Mouse (Mus musculus) hindbrain, embryonic 10.5 days (tissue): Measurements from ENCODE around the gene Cnnm3. TPM values are rescaled to one million over a fixed set of nuclear protein-coding genes. Genes with fewer than 3 reads are reported as not detected.

Experiments used
- DNase-seq: peaks from one replicate; pipeline ENCODE4 v3.0.0-alpha.2; 2017; ENCODE audit warnings: low spot score
- H3K27ac ChIP-seq: fragments of 300-500 bp; sonication (generic); 2 replicates; pipeline ENCODE4 v1.5.1; 2016; ENCODE audit warnings: mild to moderate bottlenecking, moderate library complexity
- H3K27me3 ChIP-seq: fragments of 300-500 bp; sonication (generic); 2 replicates; pipeline ENCODE4 v1.6.1; 2016; ENCODE audit warnings: mild to moderate bottlenecking; ENCODE audit not compliant: poor library complexity, insufficient read depth, severe bottlenecking
- H3K36me3 ChIP-seq: fragments of 300-500 bp; sonication (generic); 2 replicates; pipeline ENCODE4 v1.6.1; 2016; ENCODE audit warnings: mild to moderate bottlenecking, moderate library complexity
- H3K4me1 ChIP-seq: fragments of 300-500 bp; sonication (generic); replicated peaks from 2 replicates; pipeline ENCODE4 v1.6.1; 2016; ENCODE audit warnings: mild to moderate bottlenecking
- H3K4me3 ChIP-seq: fragments of 300-500 bp; sonication (generic); 2 replicates; pipeline ENCODE4 v1.5.1; 2016; ENCODE audit warnings: mild to moderate bottlenecking, moderate library complexity
- H3K9me3 ChIP-seq: fragments of 300-500 bp; sonication (generic); 2 replicates; pipeline ENCODE4 v1.6.1; 2016; ENCODE audit warnings: mild to moderate bottlenecking, moderate library complexity
- WGBS: fragments of 180-500 bp; shearing (Covaris S2); methylation state at CpG from one replicate; pipeline ENCODE4 v1.1.7; 2016; 5-methylcytosine and 5-hydroxymethylcytosine counted together
- polyA plus RNA-seq: library from polyadenylated mRNA; unstranded; fragments of >200 nt; fragmentation: Nextera tagmentation; extraction: Ambion mirVana; gene quantifications from 2 replicates; pipeline ENCODE4 v1.2.1, GENCODE M21; 2016

The Cnnm3 gene
- 3.2 and 3.5 TPM in 2 replicates for polyA plus RNA-seq

- H3K27ac ChIP-seq, result peak within 1 kb of the TSS; percentile 96
- H3K4me1 ChIP-seq, result peaks cover 32% of the 10 kb centered on the region
- 2% methylated on average over 51 of the region's 51 CpGs for WGBS
- H3K27me3 ChIP-seq, result no peaks in the 10 kb centered on the region
- H3K9me3 ChIP-seq, result no peaks in the 10 kb centered on the region
- H3K36me3 ChIP-seq, result peaks cover 35% of the 10 kb centered on the region
- peak within 1 kb of the TSS; percentile 94 for H3K4me3 ChIP-seq
- DNase-seq, result peak; percentile 100
Observed at GRCm38 (mm10) chr1:36511289-36512021, at the start of gene Cnnm3. Gene Cnnm3 (plus strand): TSS chr1:36511867.

GRCm38 (mm10) chr1:36465641-36466160 is 46.0 kb upstream of the Cnnm3 start:
- H3K27me3 ChIP-seq, result peaks cover 8% of the 10 kb centered on the region; the same call in 1 of the 2 replicates
- H3K4me3 ChIP-seq, result no peak overlapping the region
- no peak for DNase-seq
- no peaks in the 10 kb centered on the region for H3K36me3 ChIP-seq
- H3K9me3 ChIP-seq, result no peaks in the 10 kb centered on the region
- no peak overlapping the region for H3K27ac ChIP-seq
- H3K4me1 ChIP-seq, result peaks cover 12% of the 10 kb centered on the region
- 78% methylated on average over 4 of the region's 4 CpGs for WGBS

- H3K4me1 ChIP-seq, result peaks cover 29% of the 10 kb centered on the region
- no peaks in the 10 kb centered on the region for H3K36me3 ChIP-seq
- no peak overlapping the region for H3K4me3 ChIP-seq
- H3K27me3 ChIP-seq, result peaks cover 12% of the 10 kb centered on the region; the same call in 1 of the 2 replicates
- no peak overlapping the region for H3K27ac ChIP-seq
- DNase-seq, result no peak
- 54% methylated on average over 5 of the region's 5 CpGs for WGBS
- H3K9me3 ChIP-seq, result no peaks in the 10 kb centered on the region
Observed at GRCm38 (mm10) chr1:36467446-36467845, 44.2 kb upstream of the Cnnm3 start.

- Histone ChIP-seq H3K27me3 (peaks cover 25% of the 10 kb centered on the region), H3K4me1 (peaks cover 50% of the 10 kb centered on the region), H3K4me3 (no peak overlapping the region), H3K27ac (no peak overlapping the region), H3K9me3 (no peaks in the 10 kb centered on the region), H3K36me3 (no peaks in the 10 kb centered on the region)
- 33% methylated on average over 2 of the region's 2 CpGs for WGBS
- DNase-seq, result no peak
Observed at GRCm38 (mm10) chr1:36469811-36470444, 41.7 kb upstream of the Cnnm3 start.

DNA sequence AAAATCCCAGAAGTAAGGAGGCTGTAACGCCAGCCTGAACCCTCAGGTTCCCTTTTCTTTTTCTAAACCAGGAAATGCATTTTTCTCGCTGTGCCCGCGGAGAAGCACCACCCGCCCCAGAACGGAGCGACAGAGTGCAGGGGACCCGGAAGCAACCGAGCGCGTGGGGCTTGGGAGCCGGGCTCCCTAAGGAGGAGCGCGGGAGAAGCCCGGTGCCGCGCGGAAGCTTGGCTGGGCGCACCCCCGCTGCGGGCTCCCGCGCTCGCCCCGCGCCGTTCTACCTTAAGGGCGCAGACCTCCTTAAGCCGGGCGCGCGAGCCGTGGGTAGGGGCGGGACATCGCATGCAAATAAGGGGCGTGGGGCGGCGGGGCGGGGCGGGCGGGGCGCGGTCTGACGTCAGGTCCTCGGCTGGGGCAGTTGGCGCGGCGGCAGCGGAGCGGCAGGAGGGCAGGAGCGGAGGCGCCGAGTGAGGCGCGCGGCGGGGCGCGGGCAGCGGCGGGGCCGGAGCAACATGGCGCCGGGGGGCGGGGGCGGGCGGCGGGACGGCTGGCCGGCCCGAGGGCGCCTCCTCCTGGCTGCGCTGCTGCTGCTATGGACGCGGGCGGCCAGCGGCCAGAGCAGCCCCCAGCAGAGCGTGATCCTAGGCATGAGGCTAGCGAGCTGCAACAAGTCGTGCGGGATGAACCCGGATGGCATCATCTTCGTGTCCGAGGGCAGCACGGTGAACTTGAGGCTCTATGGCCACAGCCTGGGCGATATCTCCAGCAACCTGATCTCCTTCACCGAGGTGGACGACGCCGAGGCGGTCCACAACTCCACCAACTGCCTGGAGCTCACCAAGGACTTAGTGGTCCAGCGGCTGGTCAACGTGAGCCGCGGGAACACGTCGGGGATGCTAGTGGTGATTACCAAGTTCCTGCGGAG is 40.2 kb upstream of the Cnnm3 start, which contains the start of gene Cnnm4:
Gene Cnnm4 (plus strand): TSS at position 440 of the 925 bp plus-strand sequence.
- peak within 1 kb of the TSS; percentile 90 for H3K27ac ChIP-seq
- peaks cover 65% of the 10 kb centered on the region for H3K4me1 ChIP-seq
- peak; percentile 94 for DNase-seq
- peaks cover 25% of the 10 kb centered on the region for H3K27me3 ChIP-seq
- WGBS, result under 1% methylated on average over 92 of the region's 98 CpGs
- H3K4me3 ChIP-seq, result peak within 1 kb of the TSS; percentile 72
- H3K36me3 ChIP-seq, result no peaks in the 10 kb centered on the region
- no peaks in the 10 kb centered on the region for H3K9me3 ChIP-seq

GRCm38 (mm10) chr1:36472106-36472440 is 39.6 kb upstream of the Cnnm3 start:
- Histone ChIP-seq H3K4me3 (peak overlapping the region; percentile 72), H3K36me3 (no peaks in the 10 kb centered on the region), H3K27me3 (peaks cover 25% of the 10 kb centered on the region), H3K9me3 (no peaks in the 10 kb centered on the region), H3K4me1 (peaks cover 68% of the 10 kb centered on the region), H3K27ac (peak overlapping the region; percentile 90)
- WGBS, result 15% methylated on average over 18 of the region's 18 CpGs
- DNase-seq, result no peak

DNA sequence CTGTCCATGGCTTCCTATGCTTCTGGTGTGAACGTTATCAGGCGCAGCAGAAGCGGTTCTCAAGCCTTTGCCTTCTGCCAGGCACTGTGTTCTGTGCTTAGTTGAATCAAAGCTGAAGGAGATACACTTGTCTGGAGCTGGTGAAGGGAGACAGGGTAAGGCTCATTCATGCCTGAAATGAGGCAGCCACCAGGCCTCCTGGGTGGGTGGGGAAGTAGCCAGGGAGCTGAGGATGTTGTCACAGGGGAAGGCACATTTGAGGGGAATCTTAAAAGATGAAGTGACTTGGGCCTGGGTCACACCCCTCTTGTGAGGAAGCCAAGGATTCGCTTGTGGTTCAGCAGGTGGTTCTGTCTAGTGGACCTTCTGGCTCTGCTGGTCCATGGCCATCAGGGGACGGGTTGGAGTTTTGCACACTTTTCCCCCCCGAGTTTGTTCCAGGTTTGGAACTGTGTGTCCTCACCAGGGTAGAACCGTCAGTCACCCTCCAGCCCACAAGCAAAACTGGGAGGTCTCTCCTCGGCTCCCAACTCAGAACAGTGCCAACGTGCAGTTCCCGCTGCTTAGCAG is 38.4 kb upstream of the Cnnm3 start:
- Histone ChIP-seq H3K4me3 (peak overlapping the region; percentile 72), H3K9me3 (no peaks in the 10 kb centered on the region), H3K4me1 (peaks cover 73% of the 10 kb centered on the region), H3K36me3 (no peaks in the 10 kb centered on the region), H3K27me3 (peaks cover 25% of the 10 kb centered on the region), H3K27ac (no peak overlapping the region)
- 86% methylated on average over 10 of the region's 10 CpGs for WGBS
- DNase-seq, result no peak

DNA sequence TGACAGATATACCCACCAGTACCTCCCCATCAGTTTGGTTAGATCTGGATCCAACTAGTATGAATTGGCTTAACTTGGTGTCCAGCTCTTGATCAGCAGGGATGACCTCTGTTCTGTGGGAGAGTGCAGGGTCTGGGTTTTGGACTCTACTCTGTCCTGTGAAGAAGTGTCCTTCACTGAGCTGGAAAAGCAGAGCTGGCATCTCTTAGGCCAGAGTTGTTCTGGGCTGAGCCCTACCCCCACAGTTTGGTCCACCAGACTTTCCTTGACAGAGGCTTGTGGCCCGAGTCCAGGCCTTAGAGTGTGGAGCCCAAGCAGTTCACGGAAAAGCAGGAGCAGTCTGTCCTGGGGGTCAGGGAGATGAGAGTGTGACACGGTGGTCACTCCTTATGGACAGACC is 37.0 kb upstream of the Cnnm3 start:
- Histone ChIP-seq H3K36me3 (no peaks in the 10 kb centered on the region), H3K4me3 (peak overlapping the region; percentile 72), H3K27ac (peak overlapping the region; percentile 35; the same call in 1 of the 2 replicates), H3K27me3 (peaks cover 21% of the 10 kb centered on the region), H3K4me1 (peaks cover 78% of the 10 kb centered on the region), H3K9me3 (no peaks in the 10 kb centered on the region)
- WGBS, result 73% methylated on average over 3 of the region's 3 CpGs
- no peak for DNase-seq

GRCm38 (mm10) chr1:36475480-36476110 is 36.1 kb upstream of the Cnnm3 start:
- H3K9me3 ChIP-seq, result no peaks in the 10 kb centered on the region
- no peaks in the 10 kb centered on the region for H3K36me3 ChIP-seq
- peak overlapping the region; percentile 50 for H3K27ac ChIP-seq
- WGBS, result 61% methylated on average over 8 of the region's 8 CpGs
- H3K4me1 ChIP-seq, result peaks cover 73% of the 10 kb centered on the region
- no peak for DNase-seq
- peaks cover 22% of the 10 kb centered on the region for H3K27me3 ChIP-seq
- H3K4me3 ChIP-seq, result peak overlapping the region; percentile 72; the same call in 1 of the 2 replicates

- H3K27me3 ChIP-seq, result peaks cover 23% of the 10 kb centered on the region
- no peaks in the 10 kb centered on the region for H3K9me3 ChIP-seq
- DNase-seq, result no peak
- H3K27ac ChIP-seq, result no peak overlapping the region
- no peaks in the 10 kb centered on the region for H3K36me3 ChIP-seq
- H3K4me3 ChIP-seq, result no peak overlapping the region
- WGBS, result 88% methylated on average over 7 of the region's 7 CpGs
- peaks cover 65% of the 10 kb centered on the region for H3K4me1 ChIP-seq
Observed at GRCm38 (mm10) chr1:36476426-36476825, 35.2 kb upstream of the Cnnm3 start.

- H3K27me3 ChIP-seq, result peaks cover 10% of the 10 kb centered on the region; the same call in 1 of the 2 replicates
- no peak for DNase-seq
- no peak overlapping the region for H3K27ac ChIP-seq
- WGBS, result 64% methylated on average over 2 of the region's 2 CpGs
- H3K36me3 ChIP-seq, result no peaks in the 10 kb centered on the region
- H3K4me3 ChIP-seq, result no peak overlapping the region
- no peaks in the 10 kb centered on the region for H3K9me3 ChIP-seq
- peaks cover 46% of the 10 kb centered on the region for H3K4me1 ChIP-seq
Observed at GRCm38 (mm10) chr1:36478343-36478795, 33.3 kb upstream of the Cnnm3 start.
